Mouse (Mus musculus) testis, adult 2 months (tissue): ENCODE results near the gene Krt222. TPM values are rescaled to one million over a fixed set of nuclear protein-coding genes. Genes with fewer than 3 reads are reported as not detected.

Experiments used
- H3K27ac ChIP-seq: fragments of 200-500 bp; 2 replicates; pipeline ENCODE4 v1.5.1; 2012; ENCODE audit warnings: low read depth, low read length; ENCODE audit not compliant: control insufficient read depth, insufficient read depth
- H3K27me3 ChIP-seq: fragments of 200-500 bp; 2 replicates; pipeline ENCODE4 v1.6.1; 2012; ENCODE audit warnings: mild to moderate bottlenecking, low read length, moderate library complexity; ENCODE audit not compliant: control insufficient read depth, insufficient read depth
- H3K36me3 ChIP-seq: fragments of 200-500 bp; 2 replicates; pipeline ENCODE4 v1.6.1; 2012; ENCODE audit warnings: mild to moderate bottlenecking, low read length; ENCODE audit not compliant: control insufficient read depth, insufficient read depth
- H3K4me1 ChIP-seq: fragments of 200-500 bp; 2 replicates; pipeline ENCODE4 v1.6.1; 2012; ENCODE audit warnings: low read length; ENCODE audit not compliant: control insufficient read depth, insufficient read depth
- H3K4me3 ChIP-seq: fragments of 200-500 bp; 2 replicates; pipeline ENCODE4 v1.5.1; 2012; ENCODE audit warnings: low read depth, mild to moderate bottlenecking, low read length, moderate library complexity, mixed read lengths; ENCODE audit not compliant: control insufficient read depth
- CTCF ChIP-seq: fragments of 200-500 bp; IDR thresholded peaks from 2 replicates; pipeline ENCODE4 v1.5.1; 2012; ENCODE audit warnings: low read depth, mild to moderate bottlenecking, inconsistent platforms, low read length, moderate library complexity; ENCODE audit not compliant: control insufficient read depth, insufficient read depth, insufficient replicate concordance
- POLR2A ChIP-seq: fragments of 200-500 bp; IDR thresholded peaks from 2 replicates; pipeline ENCODE4 v1.6.1; 2012; ENCODE audit warnings: low read depth, mild to moderate bottlenecking, inconsistent platforms, low read length, moderate library complexity; ENCODE audit not compliant: control insufficient read depth
- polyA plus RNA-seq: library from polyadenylated mRNA; depleted of rRNA; stranded (reverse); fragments of >200 nt; gene quantifications from 2 replicates; pipeline ENCODE4 v1.2.3, GENCODE M21; 2012

Gene Krt222
- polyA plus RNA-seq, 1 experiment = 0.12 TPM

- H3K27ac ChIP-seq = no peak overlapping the region
- no peaks in the 10 kb centered on the region for H3K27me3 ChIP-seq
- H3K4me3 ChIP-seq = no peak overlapping the region
- no peaks in the 10 kb centered on the region for H3K4me1 ChIP-seq
- TF ChIP-seq CTCF (no peak), POLR2A (no peak)
- no peaks in the 10 kb centered on the region; the same call in none of the 2 replicates for H3K36me3 ChIP-seq
Observed at GRCm38 (mm10) chr11:99221811-99222210, 22.1 kb downstream of the Krt222 start.

- Histone ChIP-seq H3K27ac (no peak overlapping the region), H3K4me1 (no peaks in the 10 kb centered on the region), H3K27me3 (no peaks in the 10 kb centered on the region), H3K36me3 (peaks cover 5% of the 10 kb centered on the region), H3K4me3 (no peak overlapping the region)
- TF ChIP-seq CTCF (no peak), POLR2A (no peak)
Observed at GRCm38 (mm10) chr11:99217248-99217986, 26.5 kb downstream of the Krt222 start.

- Histone ChIP-seq H3K36me3 (peaks cover 5% of the 10 kb centered on the region), H3K27ac (no peak overlapping the region)
- TF ChIP-seq POLR2A (no peak), CTCF (no peak)
Observed at GRCm38 (mm10) chr11:99216181-99216580, 27.7 kb downstream of the Krt222 start.

GRCm38 (mm10) chr11:99212693-99213092 lies 31.2 kb downstream of the Krt222 start:
- TF ChIP-seq CTCF (no peak), POLR2A (no peak)
- H3K27me3 ChIP-seq = no peaks in the 10 kb centered on the region
- H3K27ac ChIP-seq = no peak overlapping the region
- H3K4me1 ChIP-seq = no peaks in the 10 kb centered on the region
- no peak overlapping the region for H3K4me3 ChIP-seq
- H3K36me3 ChIP-seq = peaks cover 5% of the 10 kb centered on the region

More at GRCm38 (mm10) chr11:99216181-99216580, 27.7 kb downstream of the Krt222 start:
- Histone ChIP-seq H3K4me1 (no peaks in the 10 kb centered on the region), H3K27me3 (no peaks in the 10 kb centered on the region), H3K4me3 (no peak overlapping the region)

- H3K27ac ChIP-seq = no peak overlapping the region
- H3K4me1 ChIP-seq = no peaks in the 10 kb centered on the region
- H3K4me3 ChIP-seq = no peak overlapping the region
- peaks cover 5% of the 10 kb centered on the region for H3K36me3 ChIP-seq
- TF ChIP-seq CTCF (no peak), POLR2A (no peak)
- no peaks in the 10 kb centered on the region for H3K27me3 ChIP-seq
Observed at GRCm38 (mm10) chr11:99211964-99212363, 31.9 kb downstream of the Krt222 start.

- TF ChIP-seq CTCF = no peak
- no peak for TF ChIP-seq POLR2A
- no peaks in the 10 kb centered on the region for H3K4me1 ChIP-seq
- H3K36me3 ChIP-seq = peaks cover 2% of the 10 kb centered on the region
- no peak overlapping the region for H3K27ac ChIP-seq
- no peak overlapping the region for H3K4me3 ChIP-seq
- no peaks in the 10 kb centered on the region for H3K27me3 ChIP-seq
Observed at GRCm38 (mm10) chr11:99208105-99208669, 35.7 kb downstream of the Krt222 start.

GRCm38 (mm10) chr11:99207449-99207848 lies 36.4 kb downstream of the Krt222 start:
- H3K27ac ChIP-seq = no peak overlapping the region
- TF ChIP-seq POLR2A (no peak), CTCF (no peak)
- H3K4me1 ChIP-seq = no peaks in the 10 kb centered on the region
- H3K4me3 ChIP-seq = no peak overlapping the region
- H3K27me3 ChIP-seq = no peaks in the 10 kb centered on the region
- H3K36me3 ChIP-seq = no peaks in the 10 kb centered on the region; the same call in 1 of the 2 replicates

- TF ChIP-seq POLR2A (no peak), CTCF (peak; percentile 35; the same call in 1 of the 2 replicates)
Observed at GRCm38 (mm10) chr11:99206954-99207353, 36.9 kb downstream of the Krt222 start.

More at GRCm38 (mm10) chr11:99206954-99207353, 36.9 kb downstream of the Krt222 start:
- Histone ChIP-seq H3K27me3 (no peaks in the 10 kb centered on the region), H3K36me3 (no peaks in the 10 kb centered on the region; the same call in 1 of the 2 replicates), H3K4me3 (no peak overlapping the region), H3K27ac (no peak overlapping the region), H3K4me1 (no peaks in the 10 kb centered on the region)
